Mouse (Mus musculus) forebrain, embryonic 13.5 days (tissue): ENCODE results near the gene Ppbp. TPM values are rescaled to one million over a fixed set of nuclear protein-coding genes. Genes with fewer than 3 reads are reported as not detected.

ENCODE experiments used
- ATAC-seq: fragments of 200-750 bp; cut with Nextera tagmentation; 2 replicates; pipeline ENCODE4 v1.8.0; 2017
- H3K27ac ChIP-seq: fragments of 300-500 bp; sonication (generic); 2 replicates; pipeline ENCODE4 v1.5.1; 2015; ENCODE audit warnings: inconsistent platforms, mild to moderate bottlenecking, moderate library complexity
- H3K27me3 ChIP-seq: fragments of 300-500 bp; sonication (generic); 2 replicates; pipeline ENCODE4 v1.6.1; 2015; ENCODE audit warnings: mild to moderate bottlenecking, inconsistent platforms
- H3K36me3 ChIP-seq: fragments of 300-500 bp; sonication (generic); 2 replicates; pipeline ENCODE4 v1.6.1; 2015; ENCODE audit warnings: mild to moderate bottlenecking, inconsistent platforms; ENCODE audit not compliant: poor library complexity, severe bottlenecking
- H3K4me1 ChIP-seq: fragments of 300-500 bp; sonication (generic); 2 replicates; pipeline ENCODE4 v1.6.1; 2015; ENCODE audit warnings: inconsistent platforms
- H3K4me2 ChIP-seq: fragments of 300-500 bp; sonication (generic); 2 replicates; pipeline ENCODE4 v1.6.1; 2015; ENCODE audit warnings: inconsistent platforms, mild to moderate bottlenecking, moderate library complexity
- H3K4me3 ChIP-seq: fragments of 300-500 bp; sonication (generic); 2 replicates; pipeline ENCODE4 v1.5.1; 2015; ENCODE audit warnings: mild to moderate bottlenecking, inconsistent platforms
- H3K9ac ChIP-seq: fragments of 300-500 bp; sonication (generic); 2 replicates; pipeline ENCODE4 v1.6.1; 2015; ENCODE audit warnings: mild to moderate bottlenecking, inconsistent platforms
- H3K9me3 ChIP-seq: fragments of 300-500 bp; sonication (generic); replicated peaks from 2 replicates; pipeline ENCODE4 v1.6.1; 2016; ENCODE audit warnings: inconsistent platforms
- WGBS: fragments of 180-500 bp; shearing (Covaris S2); methylation state at CpG from one replicate; pipeline ENCODE4 v1.1.7; 2015; 5-methylcytosine and 5-hydroxymethylcytosine counted together
- polyA plus RNA-seq: library from polyadenylated mRNA; unstranded; fragments of >200 nt; fragmentation: Nextera tagmentation; extraction: Ambion mirVana; gene quantifications from 2 replicates; pipeline ENCODE4 v1.2.1, GENCODE M21; 2015

Ppbp gene
- 3.0 and 3.3 TPM in 2 replicates for polyA plus RNA-seq

DNA sequence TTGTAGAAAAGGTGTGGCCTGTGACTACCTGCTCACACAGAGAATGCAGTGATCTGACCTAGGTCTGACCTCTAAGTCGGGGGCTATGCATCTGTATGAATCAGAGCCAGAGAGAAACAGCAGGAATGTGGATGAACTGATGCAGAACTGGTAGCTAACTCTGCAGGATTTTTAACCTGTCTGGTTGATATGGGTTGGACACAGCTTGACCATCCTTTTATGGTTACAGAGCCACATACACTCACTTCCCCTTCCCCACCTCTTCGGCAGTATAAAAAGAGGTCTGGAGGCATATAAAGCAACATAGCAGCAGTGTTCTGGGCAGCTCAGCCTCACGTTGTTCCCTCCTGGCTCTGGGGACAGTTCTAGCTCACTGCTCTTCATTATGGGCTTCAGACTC lies at the start of gene Ppbp:
Ppbp (plus strand) TSS at position 301 of the 400 bp plus-strand sequence.
- Histone ChIP-seq H3K27ac (no peak within 1 kb of the TSS), H3K4me1 (no peaks in the 10 kb centered on the region), H3K36me3 (no peaks in the 10 kb centered on the region), H3K9ac (no peak within 1 kb of the TSS), H3K4me3 (no peak within 1 kb of the TSS), H3K4me2 (no peak within 1 kb of the TSS), H3K27me3 (no peaks in the 10 kb centered on the region), H3K9me3 (no peaks in the 10 kb centered on the region)
- no peak for ATAC-seq
- WGBS, result 74% methylated on average over 3 of the region's 3 CpGs

- H3K4me3 ChIP-seq, result no peak overlapping the region
- no peak for ATAC-seq
- H3K9ac ChIP-seq, result no peak overlapping the region
- H3K4me1 ChIP-seq, result no peaks in the 10 kb centered on the region
- WGBS, result 95% methylated on average over 3 of the region's 3 CpGs
- no peaks in the 10 kb centered on the region for H3K9me3 ChIP-seq
- H3K27me3 ChIP-seq, result no peaks in the 10 kb centered on the region
- no peak overlapping the region for H3K27ac ChIP-seq
- no peaks in the 10 kb centered on the region for H3K36me3 ChIP-seq
- no peak overlapping the region for H3K4me2 ChIP-seq
Measured at GRCm38 (mm10) chr5:90722656-90723055, 45.7 kb upstream of the Ppbp start.

GRCm38 (mm10) chr5:90728254-90728653 lies 40.1 kb upstream of the Ppbp start:
- ATAC-seq, result no peak
- no peaks in the 10 kb centered on the region for H3K27me3 ChIP-seq
- no peak overlapping the region for H3K4me3 ChIP-seq
- 77% methylated on average over 3 of the region's 3 CpGs for WGBS
- H3K9ac ChIP-seq, result no peak overlapping the region
- H3K36me3 ChIP-seq, result no peaks in the 10 kb centered on the region
- H3K27ac ChIP-seq, result no peak overlapping the region
- no peak overlapping the region for H3K4me2 ChIP-seq
- H3K9me3 ChIP-seq, result no peaks in the 10 kb centered on the region
- no peaks in the 10 kb centered on the region for H3K4me1 ChIP-seq

GRCm38 (mm10) chr5:90731480-90731879 lies 36.8 kb upstream of the Ppbp start:
- H3K4me3 ChIP-seq, result no peak overlapping the region
- H3K27me3 ChIP-seq, result no peaks in the 10 kb centered on the region
- ATAC-seq, result no peak
- H3K9me3 ChIP-seq, result no peaks in the 10 kb centered on the region
- H3K4me2 ChIP-seq, result no peak overlapping the region
- 79% methylated on average over 4 of the region's 4 CpGs for WGBS
- H3K9ac ChIP-seq, result no peak overlapping the region
- H3K4me1 ChIP-seq, result no peaks in the 10 kb centered on the region
- no peaks in the 10 kb centered on the region for H3K36me3 ChIP-seq
- H3K27ac ChIP-seq, result no peak overlapping the region

- Histone ChIP-seq H3K36me3 (no peaks in the 10 kb centered on the region), H3K4me2 (no peak overlapping the region), H3K4me1 (no peaks in the 10 kb centered on the region), H3K27ac (no peak overlapping the region), H3K4me3 (no peak overlapping the region), H3K27me3 (no peaks in the 10 kb centered on the region), H3K9me3 (no peaks in the 10 kb centered on the region), H3K9ac (no peak overlapping the region)
- no peak for ATAC-seq
- 81% methylated on average over 4 of the region's 4 CpGs for WGBS
Measured at GRCm38 (mm10) chr5:90742029-90742428, 26.3 kb upstream of the Ppbp start.

DNA sequence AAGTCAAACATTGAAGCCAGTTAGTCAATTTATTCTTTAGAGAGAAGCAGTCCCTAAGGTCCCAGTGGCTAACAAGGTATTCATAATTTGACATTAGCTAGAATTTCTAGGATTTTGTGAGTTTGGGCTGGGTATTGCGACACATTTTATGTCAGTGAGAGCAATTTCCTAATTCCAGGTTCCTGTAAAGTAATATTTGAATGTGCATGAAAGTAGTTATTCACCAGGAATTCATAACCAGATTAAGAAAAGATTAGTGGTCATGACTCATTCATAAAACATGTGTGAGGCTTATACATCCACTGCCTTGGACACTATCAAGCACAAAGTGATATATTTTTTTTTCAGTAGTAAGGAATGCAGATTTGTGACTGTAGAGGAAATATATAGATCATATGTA lies 14.4 kb upstream of the Ppbp start:
- 96% methylated on average over 1 of the region's 1 CpGs for WGBS
- no peaks in the 10 kb centered on the region for H3K36me3 ChIP-seq
- no peak overlapping the region for H3K27ac ChIP-seq
- H3K9ac ChIP-seq, result no peak overlapping the region
- H3K4me1 ChIP-seq, result peaks cover 14% of the 10 kb centered on the region
- no peak overlapping the region for H3K4me3 ChIP-seq
- no peak for ATAC-seq
- peaks cover 18% of the 10 kb centered on the region for H3K27me3 ChIP-seq
- no peak overlapping the region for H3K4me2 ChIP-seq
- H3K9me3 ChIP-seq, result no peaks in the 10 kb centered on the region

DNA sequence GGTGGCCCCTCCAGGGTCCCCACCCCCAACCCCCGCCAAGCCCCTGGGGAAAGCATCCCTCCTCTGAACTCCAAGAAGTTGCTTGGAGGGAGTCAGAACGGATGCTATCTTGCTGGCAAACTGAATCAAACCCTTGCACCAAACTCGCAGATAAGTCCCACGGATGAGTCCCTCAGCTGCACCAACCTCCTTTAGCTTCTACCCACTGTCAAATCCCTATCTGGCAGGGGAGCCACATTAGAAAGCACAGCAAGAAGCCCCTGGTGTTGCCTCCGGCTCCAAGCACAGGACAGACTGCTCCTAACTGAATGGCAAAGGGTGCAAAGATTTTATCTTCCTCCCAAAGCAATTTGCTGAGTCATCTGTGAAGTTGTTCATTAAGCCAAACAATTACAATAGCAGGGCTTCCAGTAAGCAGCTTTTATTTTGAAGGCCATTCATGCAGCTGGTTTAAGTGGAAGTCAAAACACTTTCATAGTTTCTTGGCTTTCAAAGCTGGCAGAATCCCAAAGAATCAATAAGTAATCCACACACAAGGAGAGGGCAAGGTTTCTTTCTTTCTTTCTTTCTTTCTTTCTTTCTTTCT lies 10.2 kb upstream of the Ppbp start:
- H3K9me3 ChIP-seq, result no peaks in the 10 kb centered on the region
- no peak for ATAC-seq
- no peak overlapping the region for H3K9ac ChIP-seq
- no peak overlapping the region for H3K4me3 ChIP-seq
- peaks cover 28% of the 10 kb centered on the region for H3K27me3 ChIP-seq
- H3K36me3 ChIP-seq, result no peaks in the 10 kb centered on the region
- 27% methylated on average over 5 of the region's 5 CpGs for WGBS
- H3K4me2 ChIP-seq, result no peak overlapping the region
- no peak overlapping the region for H3K27ac ChIP-seq
- peaks cover 22% of the 10 kb centered on the region for H3K4me1 ChIP-seq

DNA sequence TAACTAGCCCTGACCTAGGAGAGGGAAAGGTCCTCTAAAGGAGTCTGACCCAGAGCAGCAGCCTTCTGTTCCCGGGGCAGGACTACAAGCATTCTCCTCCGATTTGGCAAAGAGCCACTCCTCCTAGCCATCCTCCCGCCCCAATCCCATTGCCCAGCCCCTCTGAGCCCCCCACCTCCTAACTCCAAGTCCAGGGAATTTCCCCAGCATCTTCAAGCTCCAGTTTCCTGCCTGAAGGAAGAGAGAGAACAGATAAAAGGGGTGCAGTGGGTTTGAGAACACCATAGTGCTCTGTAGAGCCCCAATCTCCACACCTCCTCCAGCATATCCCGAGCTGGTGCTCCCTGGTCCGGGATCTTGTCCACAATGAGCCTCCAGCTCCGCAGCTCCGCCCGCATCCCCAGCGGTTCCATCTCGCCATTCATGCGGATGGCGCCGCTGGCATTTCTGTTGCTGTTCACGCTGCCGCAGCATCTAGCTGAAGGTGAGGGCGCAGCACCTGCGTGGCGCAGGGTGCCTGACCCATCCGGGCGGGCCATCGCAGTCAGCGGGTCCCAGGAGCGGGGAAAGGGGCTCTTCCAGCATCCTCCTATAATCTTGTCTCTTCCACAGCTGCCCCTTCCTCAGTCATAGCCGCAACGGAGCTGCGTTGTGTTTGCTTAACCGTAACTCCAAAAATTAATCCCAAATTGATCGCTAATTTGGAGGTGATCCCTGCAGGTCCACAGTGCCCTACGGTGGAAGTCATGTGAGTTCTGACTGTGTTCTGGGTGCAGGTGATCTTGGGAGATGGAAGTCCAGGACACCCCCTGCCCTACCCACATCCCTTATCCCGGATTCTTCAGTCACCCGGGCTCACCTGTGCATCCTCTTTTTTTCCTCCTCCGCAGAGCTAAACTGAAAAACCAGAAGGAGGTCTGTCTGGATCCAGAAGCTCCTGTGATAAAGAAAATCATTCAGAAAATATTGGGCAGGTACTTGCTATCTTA lies 8.9 kb upstream of the Ppbp start, which contains the start of gene Cxcl5:
Cxcl5 (plus strand) TSS at position 284 of the 989 bp plus-strand sequence.
- peaks cover 28% of the 10 kb centered on the region for H3K27me3 ChIP-seq
- H3K36me3 ChIP-seq, result no peaks in the 10 kb centered on the region
- H3K4me1 ChIP-seq, result peaks cover 22% of the 10 kb centered on the region
- no peak within 1 kb of the TSS for H3K27ac ChIP-seq
- H3K4me2 ChIP-seq, result peak within 1 kb of the TSS; percentile 75
- peak; percentile 65 for ATAC-seq
- H3K4me3 ChIP-seq, result peak within 1 kb of the TSS; percentile 45
- H3K9me3 ChIP-seq, result no peaks in the 10 kb centered on the region
- H3K9ac ChIP-seq, result peak within 1 kb of the TSS; percentile 61
- 3% methylated on average over 32 of the region's 32 CpGs for WGBS

DNA sequence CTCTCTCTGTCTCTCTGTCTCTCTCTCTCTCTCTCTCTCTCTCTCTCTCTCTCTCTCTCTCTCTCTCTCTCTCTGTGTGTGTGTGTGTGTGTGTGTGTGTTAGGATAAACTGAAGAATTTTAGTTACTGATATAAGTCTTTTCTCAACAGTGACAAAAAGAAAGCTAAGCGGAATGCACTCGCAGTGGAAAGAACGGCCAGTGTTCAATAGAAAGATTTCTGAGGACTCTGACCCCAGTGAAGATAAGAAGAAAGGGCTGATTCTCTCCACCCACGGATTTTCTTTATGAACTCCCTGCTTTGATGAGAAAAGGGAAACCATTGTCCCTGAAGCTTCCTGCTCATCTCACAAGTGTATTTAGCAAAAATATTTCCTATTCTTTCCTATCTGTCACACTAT lies 8.0 kb upstream of the Ppbp start:
- H3K27me3 ChIP-seq, result peaks cover 28% of the 10 kb centered on the region
- H3K27ac ChIP-seq, result no peak overlapping the region
- 46% methylated on average over 4 of the region's 4 CpGs for WGBS
- H3K9ac ChIP-seq, result no peak overlapping the region
- no peak overlapping the region for H3K4me2 ChIP-seq
- H3K4me1 ChIP-seq, result peaks cover 22% of the 10 kb centered on the region
- no peak overlapping the region for H3K4me3 ChIP-seq
- no peak for ATAC-seq
- H3K36me3 ChIP-seq, result no peaks in the 10 kb centered on the region
- no peaks in the 10 kb centered on the region for H3K9me3 ChIP-seq

DNA sequence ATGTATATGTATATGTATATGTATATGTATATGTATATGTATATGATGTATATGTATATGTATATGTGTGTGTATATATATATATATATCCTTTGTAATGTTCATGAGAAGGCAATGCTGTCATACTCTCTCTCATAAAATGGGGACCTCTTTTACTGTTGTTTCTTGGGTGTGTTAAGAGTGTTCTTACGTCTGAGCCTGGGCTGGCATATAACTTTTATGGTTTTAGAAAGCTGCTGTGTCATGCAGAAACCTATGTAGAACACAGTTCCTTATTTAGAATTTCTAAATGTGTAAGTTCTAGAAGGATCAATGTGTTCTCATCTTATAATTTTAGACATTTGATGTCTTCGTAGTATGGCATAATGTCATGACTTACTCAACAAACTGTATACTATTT lies 7.5 kb upstream of the Ppbp start:
- no peaks in the 10 kb centered on the region for H3K9me3 ChIP-seq
- 91% methylated on average over 2 of the region's 2 CpGs for WGBS
- H3K27me3 ChIP-seq, result peaks cover 28% of the 10 kb centered on the region
- H3K9ac ChIP-seq, result no peak overlapping the region
- no peak overlapping the region for H3K27ac ChIP-seq
- no peak overlapping the region for H3K4me2 ChIP-seq
- no peak for ATAC-seq
- H3K36me3 ChIP-seq, result no peaks in the 10 kb centered on the region
- H3K4me1 ChIP-seq, result peaks cover 22% of the 10 kb centered on the region
- H3K4me3 ChIP-seq, result no peak overlapping the region

DNA sequence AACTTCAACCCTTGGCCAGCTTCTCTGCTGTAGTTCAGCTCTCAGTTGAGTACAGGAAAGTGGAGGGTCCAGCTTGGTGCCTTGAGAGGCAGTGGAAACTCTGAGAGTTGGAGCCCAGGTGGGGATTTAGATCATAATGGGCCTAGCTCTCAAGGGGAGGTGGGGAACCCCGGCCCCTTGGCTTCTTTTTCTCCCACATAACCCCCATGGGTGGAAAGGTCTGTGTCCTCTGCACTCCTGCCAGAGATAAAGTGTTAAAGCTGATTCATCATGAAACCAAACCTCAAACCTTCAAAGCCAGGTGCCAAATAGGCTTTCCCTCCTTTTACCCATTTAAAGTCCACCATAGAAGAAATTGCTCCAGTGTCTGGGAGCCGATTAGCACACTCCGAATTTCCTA lies 6.5 kb upstream of the Ppbp start:
- no peak for ATAC-seq
- H3K9me3 ChIP-seq, result no peaks in the 10 kb centered on the region
- H3K9ac ChIP-seq, result no peak overlapping the region
- H3K4me3 ChIP-seq, result no peak overlapping the region
- H3K4me1 ChIP-seq, result peaks cover 16% of the 10 kb centered on the region
- H3K36me3 ChIP-seq, result no peaks in the 10 kb centered on the region
- H3K27me3 ChIP-seq, result peaks cover 28% of the 10 kb centered on the region
- WGBS, result 91% methylated on average over 3 of the region's 3 CpGs
- no peak overlapping the region for H3K4me2 ChIP-seq
- no peak overlapping the region for H3K27ac ChIP-seq

DNA sequence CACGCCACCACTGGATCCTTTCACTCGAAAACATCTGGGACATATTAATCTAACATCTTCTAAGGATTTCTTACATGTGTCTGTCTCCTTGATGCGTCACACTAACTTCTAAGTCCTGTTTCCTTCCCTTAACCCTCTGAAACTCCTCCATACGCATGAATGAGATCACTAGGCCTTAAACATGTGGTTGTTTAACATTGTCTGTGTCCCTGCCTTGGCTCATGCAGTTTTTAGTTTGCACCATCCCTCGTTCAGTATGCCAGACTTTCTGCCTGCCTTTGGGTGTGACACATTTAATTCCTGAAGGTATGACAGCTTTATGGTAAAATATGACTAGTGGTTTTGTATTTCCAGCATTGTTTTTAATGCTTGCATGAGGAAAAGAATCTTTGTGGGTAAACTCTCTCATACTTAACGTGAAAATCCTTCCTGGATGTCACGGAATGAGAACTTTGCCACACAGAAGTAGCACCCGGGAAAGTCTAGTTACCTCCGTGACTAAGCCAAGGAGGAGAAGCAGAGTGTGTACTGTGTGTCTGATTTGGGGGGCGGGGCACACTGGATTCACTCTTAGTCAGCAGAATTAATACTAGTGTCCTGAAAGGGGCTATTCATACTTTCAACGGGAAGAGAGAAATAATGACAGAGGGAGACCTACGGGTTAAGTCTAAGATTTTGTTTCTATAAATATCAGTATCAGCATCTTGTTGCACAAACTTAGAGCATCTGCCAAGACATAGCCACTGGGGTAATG lies 4.2 kb upstream of the Ppbp start:
- H3K9me3 ChIP-seq, result no peaks in the 10 kb centered on the region
- H3K4me2 ChIP-seq, result no peak overlapping the region
- no peak overlapping the region for H3K9ac ChIP-seq
- ATAC-seq, result no peak
- peaks cover 6% of the 10 kb centered on the region for H3K4me1 ChIP-seq
- 84% methylated on average over 12 of the region's 12 CpGs for WGBS
- H3K27me3 ChIP-seq, result peaks cover 9% of the 10 kb centered on the region
- no peak overlapping the region for H3K27ac ChIP-seq
- no peaks in the 10 kb centered on the region for H3K36me3 ChIP-seq
- H3K4me3 ChIP-seq, result no peak overlapping the region
